Mouse (Mus musculus) ovary, postnatal 36 days (tissue): ENCODE measurements around the gene Col11a2.

Experiments
- DNase-seq: peaks from one replicate; pipeline ENCODE4 v3.0.0; 2022; ENCODE audit warnings: low spot score, mixed read lengths

Gene Col11a2

DNA sequence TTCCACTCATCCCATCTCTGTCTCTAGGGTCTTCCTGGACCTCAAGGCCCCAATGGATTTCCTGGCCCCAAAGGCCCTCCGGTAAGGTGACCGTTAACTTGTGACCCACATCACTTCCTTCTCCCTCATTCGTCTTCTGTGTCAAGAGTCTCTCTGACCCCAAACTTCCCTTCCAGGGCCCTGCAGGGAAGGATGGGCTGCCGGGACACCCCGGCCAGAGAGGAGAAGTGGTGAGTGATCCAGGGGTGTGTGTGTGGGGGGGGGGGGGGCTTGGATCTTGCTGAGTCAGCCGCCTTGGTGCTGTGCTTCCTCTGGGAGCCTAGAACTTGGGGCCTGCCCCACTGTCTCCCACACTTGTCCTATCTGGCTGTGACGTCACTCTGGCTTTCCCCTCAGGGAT is 18.0 kb downstream of the Col11a2 start:
- DNase-seq = no peak

DNA sequence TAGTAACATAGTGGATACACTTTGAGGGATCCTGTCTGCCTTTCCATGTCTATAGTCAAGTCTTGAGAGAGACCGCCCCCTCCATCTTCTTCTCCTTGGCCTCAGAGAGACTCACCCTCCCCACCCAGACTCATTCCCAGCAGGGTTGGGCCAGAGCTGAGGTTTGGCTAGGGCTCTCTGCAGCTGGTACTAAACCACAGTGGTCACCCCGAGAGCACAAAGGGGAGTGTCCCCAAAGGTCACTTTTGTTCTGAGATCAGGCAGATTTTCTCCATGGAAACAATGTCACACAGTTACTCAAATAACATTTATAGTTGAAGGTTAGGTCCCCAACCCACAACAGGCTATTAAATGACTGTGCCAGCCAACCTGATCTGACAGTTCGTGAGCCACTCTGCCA is 29.6 kb downstream of the Col11a2 start:
- no peak for DNase-seq

DNA sequence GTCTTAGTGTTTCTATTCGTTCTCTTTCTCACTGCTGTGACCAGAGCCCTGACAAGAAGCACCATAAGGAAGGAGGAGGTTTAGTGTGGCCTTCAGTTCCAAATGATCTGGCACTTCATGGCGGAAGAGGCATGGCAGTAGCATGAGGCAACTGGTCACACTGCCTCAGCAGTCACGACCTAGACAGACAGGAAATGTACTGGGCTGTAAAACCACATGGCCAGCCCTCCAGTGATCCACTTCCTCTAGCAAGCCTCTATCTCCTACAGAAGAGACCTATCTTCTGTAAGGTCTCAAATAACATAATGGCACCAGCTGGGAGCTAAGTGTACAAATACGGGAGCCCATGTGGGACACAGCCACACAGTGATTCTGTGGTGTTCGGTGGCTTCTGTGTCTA is 32.9 kb downstream of the Col11a2 start:
- no peak for DNase-seq

DNA sequence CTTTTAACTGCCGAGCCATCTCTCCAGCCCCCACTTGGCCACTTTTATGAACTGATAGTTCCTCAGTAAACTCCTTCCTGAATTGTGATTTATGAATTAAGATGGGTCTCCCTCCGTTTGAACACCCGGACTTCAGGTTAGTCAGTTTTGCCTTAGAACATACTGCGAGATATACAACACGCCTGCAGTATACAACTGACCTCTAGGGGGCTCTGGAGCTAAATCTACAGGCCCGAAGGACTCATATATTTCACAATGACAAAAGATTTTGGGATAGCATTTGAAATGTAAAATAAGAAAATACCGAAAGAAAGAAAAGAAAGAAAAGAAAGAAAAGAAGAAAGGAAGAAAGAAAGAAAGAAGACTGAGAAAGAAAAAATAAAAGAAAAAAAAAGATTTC is 36.0 kb downstream of the Col11a2 start:
- DNase-seq = peak; percentile 29

DNA sequence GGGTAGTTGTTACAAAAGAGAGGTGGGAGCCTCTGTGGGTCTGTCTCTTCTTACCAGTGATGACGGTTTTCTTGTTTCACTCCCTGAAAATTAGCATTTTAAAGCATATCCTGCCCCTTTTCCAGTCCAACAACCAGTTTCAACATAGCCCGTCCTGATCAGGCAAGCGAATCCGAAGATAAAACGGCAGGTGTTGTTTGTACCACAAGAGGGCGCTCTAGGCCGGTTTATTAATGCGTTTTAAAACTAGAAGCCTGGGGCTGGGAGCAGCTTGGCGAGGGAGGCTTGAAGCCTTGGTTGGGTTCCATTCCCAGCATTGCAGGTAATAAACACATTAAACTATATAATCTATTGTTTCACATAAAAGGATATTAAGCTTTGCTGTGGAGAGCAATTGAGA is 38.3 kb downstream of the Col11a2 start:
- DNase-seq = peak; percentile 47

DNA sequence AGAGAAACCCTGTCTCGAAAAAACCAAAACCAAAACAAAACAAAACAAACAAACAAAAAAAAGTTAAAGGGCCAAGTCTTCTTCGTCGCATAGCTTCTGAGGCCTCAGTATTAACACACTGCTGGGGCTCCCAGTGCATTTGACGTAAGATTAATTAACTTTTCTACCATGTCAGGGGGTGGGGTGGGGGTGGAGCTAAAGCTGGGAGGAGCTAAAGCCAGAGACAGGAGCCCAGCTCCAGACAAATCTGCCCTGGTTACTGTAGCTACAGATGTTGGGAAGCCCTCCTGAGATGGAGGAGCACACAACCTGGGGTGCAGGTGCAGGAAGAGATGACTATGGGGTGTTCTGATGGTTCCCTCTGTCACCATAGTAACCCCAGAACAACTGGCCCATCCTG is 38.9 kb downstream of the Col11a2 start:
- DNase-seq = no peak

DNA sequence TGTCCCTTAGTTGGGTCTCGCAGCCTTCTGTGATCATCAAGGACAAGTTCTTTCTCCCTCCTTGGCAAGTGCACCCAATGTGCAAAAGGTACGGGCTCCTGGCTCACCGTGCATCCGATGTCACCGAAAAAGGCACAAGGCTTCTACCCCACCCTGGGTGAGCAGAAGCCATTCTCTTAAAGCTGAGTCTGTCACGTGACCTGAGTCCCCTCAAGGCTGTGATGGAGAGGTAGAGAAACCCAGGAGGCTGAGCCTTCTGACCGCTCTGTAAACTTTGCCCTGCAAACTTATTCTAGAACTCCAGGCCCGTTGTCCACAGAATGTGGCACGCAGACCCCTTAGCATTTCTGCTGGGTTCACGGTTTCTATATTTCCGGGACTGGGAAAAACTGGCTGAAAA is 39.8 kb downstream of the Col11a2 start:
- no peak for DNase-seq

DNA sequence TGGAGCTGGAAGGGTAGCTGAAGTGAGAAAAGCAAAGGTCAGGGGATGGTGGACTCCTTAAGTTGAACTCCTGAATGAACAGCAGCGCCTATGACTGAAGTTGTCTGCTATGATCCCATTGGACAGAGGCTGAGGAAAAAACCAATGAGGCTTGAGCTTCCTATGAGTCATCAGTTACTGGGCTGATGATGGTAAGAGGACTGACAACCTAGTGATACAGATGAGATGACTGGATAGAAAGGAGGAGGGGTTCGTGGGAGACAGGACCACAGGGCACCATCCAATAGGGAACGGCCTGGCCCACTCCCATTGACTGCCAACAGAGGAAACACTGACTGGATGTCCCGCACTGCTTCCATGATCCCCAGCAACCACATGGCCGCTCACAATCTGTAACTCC is 40.4 kb downstream of the Col11a2 start:
- DNase-seq = no peak

DNA sequence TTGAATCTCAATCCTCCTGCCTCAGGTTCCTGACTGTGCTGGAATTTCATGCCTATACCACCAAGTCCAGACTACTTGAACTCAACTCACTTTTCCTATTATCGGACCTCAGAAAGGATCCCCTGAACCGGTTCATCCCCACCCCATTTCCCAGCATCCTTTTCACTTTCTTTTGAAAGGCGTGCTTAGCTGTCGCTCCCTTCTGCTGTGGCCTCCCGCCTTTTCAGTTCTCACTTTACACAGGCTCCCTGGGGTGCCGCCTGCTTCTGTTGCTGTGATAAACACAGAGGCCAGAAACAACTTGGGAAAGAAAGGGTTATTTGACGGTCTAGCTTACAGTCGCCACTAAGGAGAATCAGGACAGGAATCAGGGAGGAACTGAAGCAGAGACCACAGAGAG is 43.9 kb downstream of the Col11a2 start:
- DNase-seq = no peak

DNA sequence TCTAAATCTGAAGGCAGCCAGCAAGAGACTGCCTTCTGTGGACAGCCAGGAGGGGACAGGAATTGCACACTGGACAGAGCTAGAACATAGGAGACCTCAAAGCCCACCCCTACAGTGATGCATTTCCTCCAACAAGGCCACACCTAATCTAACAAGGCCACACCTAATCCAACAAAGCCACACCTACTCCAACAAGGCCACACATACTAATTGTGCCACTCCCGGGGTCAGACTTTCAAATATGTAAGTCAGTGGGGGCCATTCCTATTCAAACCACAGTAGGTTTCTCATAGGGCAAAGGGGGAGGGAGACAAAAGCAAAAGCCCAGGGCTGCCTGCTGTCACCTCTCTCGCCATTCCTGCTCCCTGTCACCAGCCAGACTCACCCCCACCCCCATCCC is 48.1 kb downstream of the Col11a2 start:
- no peak for DNase-seq

DNA sequence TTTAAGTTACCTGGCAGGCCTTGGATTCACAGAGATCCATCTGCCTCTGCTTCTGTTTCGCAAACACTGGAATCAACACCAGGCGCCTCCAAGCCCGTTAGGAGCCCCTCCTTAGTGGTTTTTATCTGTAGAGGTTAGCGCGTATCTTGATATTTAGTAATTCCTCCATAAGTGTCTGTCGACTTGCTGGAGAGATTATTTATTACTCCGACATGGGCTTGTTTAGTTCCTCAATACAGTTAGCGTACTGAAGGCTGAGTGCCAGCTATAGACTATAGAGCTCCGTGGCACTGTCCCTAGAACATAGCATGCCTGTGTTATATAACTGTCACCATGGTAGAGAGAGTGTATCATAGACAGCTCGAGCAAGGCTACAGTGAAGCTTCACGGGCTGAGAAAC is 48.9 kb downstream of the Col11a2 start:
- DNase-seq = no peak

DNA sequence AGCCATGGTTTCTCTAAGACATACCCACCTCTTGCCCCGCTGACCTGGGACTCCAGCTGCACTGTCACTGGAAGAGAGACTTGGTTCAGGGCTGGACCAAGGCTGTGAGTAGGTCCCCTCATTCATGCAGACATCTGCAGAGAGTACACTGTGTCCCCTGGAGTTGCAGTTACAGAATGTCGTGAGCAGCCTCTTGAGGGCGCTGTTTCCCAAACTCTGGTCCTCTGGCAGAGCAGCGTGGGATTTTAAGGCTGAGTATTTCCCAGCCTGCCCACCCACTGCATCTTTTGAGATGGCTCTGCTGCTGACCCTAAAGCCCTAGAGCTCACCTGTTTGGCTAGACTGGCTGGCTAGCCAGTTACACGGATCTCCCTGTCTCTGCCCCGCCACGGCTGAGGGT is 51.7 kb downstream of the Col11a2 start:
- DNase-seq = no peak

DNA sequence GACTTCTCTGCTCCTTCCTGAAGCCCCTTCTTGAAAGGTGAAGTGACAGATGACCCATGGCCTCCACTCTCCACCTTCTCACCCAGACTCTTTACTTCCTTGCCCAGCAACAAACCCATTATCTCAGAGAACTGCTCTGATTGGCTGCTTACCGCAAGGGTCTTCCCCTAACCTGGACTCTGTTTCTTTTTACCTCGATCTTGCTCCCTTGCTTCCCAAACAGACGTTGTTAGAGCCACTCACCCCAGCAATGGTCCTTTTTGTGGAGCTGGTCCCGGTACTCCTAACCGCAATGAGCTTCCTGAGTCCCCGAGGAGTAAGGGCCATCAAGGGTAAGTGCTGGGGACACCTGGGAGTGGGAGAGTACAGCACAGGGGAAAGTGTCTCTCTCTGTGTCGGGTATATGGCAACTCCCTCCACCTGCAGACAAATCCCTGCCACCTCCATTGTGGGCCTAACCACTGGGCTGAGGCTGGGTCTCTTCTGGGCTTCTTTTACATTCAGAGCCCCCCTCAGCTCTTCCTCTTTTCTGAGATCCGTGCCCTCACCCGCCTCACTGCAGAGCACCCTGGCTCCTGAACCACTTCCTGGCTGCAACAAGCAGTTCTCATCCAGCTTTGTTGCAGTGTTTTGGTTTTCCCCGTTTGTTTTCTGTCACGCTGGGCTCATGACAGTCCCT is 53.1 kb downstream of the Col11a2 start, which contains the start of gene H2-Oa:
Gene H2-Oa, plus strand, starts transcription at position 144 of the 679 bp plus-strand sequence.
- no peak for DNase-seq

DNA sequence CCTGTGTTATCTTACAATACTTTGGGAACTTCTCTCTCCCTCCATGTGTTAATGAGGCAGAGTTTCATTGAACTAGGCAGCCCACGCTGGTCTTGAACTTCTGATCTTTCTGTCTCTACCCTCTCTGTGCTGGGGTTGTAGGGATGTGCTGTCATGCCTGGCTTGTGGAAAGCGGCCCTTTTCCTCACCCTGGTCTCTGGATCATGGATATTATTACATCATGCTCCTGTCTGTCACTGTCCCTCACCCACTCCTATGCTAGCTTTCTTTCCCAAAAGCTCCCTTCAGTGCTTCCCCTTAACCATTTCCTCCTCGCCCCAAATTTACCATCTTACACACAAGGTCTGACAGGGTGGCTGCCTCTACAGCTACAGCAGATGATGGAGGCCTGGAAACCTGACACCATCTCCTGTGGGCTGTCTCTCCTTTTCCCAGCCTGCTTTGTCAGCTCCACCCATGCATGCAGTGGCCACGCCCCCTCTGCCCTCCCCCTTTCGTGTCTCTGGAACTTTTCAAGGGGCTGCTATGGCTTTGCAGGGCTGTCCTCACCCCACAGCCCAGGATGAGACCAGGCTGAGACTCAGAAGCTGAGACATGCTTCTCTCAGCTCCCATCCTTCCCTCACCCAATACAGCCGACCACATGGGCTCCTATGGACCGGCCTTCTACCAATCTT is 54.1 kb downstream of the Col11a2 start:
- no peak for DNase-seq

DNA sequence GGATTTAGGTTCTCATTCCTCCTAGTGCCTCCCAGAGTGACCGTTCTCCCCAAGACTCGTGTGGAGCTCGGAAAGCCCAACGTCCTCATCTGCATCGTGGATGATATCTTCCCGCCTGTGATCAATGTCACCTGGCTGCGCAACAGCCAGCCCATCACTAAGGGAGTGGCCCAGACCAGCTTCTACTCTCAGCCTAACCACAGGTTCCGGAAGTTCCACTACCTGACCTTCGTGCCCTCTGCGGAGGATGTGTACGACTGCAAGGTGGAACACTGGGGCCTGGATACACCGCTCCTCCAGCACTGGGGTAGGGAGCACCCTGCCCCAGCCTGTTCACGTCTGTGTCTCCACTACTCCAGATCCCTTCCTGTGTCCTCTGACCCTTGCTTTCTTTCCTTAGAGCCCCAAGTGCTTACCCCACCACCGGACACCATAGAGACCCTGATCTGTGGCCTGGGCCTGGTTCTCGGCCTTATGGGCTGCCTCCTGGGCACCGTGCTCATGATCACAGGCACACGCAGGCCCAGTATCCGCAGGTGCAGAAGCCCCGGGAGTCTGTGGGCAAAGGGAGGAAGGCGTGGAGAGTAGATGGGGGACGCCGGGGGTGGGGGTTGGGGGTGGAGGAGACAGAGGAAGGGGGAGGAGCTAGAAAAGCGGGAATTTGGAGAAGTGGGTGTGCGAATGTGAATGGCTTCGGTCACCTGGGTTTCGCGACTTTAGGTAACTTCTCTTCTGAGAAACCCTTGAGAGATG is 55.2 kb downstream of the Col11a2 start:
- DNase-seq = no peak

DNA sequence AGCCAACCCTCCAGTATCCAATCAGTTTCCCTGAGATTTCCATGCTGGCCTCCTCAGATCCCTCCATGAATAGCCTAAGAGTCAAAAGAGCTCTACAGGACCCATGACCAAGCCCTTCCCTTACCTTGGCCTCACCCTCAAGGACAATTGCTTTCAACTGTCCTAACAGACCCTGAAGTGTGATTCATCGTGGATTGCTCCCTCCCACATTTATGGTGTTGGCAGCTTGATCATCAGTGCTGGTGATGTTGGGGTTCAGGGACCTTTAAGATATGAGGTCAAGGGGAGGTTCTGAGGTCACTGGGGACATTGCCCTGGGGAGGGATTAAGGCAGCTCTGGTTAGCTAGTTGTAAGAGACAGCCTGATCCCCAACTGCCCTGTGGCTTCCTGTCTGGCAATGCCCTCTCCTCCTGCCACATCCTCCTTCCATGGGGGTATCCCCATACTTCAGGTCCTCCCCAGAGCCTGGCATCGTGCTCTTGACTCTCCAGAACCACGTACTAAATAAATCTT is 57.3 kb downstream of the Col11a2 start:
- no peak for DNase-seq

DNA sequence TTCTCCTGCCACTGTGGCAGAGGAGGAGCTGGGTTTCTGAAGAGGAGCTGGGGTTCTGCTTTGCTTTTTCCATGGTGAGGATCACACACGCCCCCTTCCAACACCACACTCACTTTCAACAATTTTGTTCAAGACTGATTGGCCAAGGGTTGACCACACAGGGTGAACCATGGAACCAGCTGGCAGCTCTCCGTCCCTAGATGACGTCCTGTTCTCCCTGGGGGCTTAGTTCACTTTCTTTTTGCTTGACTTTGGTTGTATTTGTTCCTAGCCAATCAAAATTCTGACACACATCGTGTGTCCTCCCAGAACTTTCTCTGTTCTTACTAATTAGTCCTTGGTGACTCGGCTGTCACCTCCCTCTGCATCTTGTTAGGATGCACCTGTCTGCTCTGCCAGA is 58.0 kb downstream of the Col11a2 start:
- DNase-seq = no peak

DNA sequence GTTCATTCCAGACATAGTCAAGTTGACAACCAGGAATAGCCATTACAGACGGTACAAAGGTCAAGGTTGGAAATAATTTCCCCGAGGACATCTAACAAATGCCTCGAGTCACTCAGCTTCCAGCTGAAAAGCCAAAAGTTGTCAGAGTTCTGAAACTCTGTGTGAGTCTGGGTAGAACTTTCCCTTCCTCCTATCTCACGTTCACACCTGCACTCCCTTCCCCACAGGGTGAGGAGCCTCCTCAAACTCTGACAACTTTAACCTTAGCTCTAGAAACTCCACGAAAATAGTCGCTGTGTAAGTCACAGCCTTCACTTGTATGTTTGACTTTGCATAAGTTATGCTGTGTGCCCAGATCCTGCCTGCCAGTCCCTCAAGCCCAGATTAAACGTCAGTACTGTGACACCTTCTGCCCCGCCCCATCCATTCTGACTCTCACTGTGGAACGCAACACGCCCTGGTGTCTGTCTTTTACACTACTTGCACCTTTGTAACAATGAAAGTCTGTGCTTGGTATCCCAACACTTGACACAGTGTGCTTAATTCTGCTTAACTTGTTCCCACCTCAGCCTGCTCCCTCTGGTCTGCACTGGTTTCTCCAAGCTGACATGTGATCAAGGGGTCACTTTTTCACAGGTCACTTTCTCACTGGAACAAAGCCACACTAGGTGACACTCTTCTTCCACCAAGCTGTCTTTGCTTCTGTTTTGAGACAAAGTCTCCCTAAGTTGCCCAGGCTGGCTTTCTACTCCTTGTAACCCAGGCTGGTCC is 59.7 kb downstream of the Col11a2 start:
- no peak for DNase-seq

DNA sequence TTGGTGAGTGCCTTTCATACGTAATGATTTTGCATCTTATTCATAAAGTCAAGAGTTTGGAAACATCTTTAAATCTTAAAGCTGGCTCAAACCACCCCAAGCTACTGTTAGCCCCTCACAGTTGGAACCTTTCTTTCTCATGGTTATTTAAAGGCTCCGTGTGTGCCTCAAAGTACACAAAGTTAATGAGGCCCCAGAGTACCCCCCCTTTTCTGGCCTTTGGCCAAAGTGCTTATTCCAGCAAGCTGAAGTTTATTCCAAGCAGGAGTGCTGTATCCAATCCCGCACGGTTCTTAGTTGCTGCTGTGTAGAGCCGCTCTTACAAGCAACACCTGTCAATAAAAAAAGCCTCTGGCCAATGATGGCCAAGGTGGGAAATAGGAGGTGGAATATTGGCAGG is 60.3 kb downstream of the Col11a2 start:
- no peak for DNase-seq

DNA sequence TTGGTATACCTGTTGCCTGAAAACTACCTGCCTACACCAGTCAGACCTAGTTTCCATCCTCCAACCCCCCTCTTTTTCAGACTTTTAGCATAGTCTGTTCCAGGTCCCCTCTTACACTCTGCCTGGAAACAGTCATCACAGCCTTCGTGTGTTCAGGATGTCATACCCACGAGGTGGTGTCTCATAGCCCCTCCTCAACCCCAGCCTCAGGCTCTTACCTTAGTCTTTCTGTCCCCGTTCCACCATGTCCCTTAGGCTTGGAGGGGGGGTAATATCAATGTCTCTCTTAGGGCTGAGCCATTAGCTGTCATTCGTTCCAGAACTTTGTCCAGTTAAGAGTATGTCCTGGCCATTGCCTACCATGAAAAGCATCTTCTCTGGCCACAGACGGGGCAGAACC is 61.9 kb downstream of the Col11a2 start:
- DNase-seq = no peak

DNA sequence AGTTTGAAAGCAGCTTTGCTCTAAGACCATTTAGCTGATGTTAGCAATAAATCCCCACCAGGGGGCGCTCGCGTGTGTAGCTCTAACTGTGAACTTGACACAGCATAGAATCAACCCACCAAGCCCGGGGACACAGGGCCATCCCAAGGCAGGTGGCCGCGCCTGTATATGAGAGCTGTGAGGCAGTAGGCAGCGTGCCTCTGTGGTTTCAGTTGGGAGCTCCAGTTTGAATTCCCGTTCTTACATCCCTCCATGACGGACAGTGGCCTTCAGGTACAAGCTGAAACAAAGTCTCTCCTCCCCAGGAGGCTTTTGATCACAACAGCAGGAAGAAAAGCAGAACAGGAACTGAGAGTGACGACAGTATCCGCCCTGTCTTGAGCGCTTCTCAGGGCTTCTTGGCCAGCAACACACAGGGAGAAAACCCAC is 62.4 kb downstream of the Col11a2 start:
- DNase-seq = peak; percentile 86

DNA sequence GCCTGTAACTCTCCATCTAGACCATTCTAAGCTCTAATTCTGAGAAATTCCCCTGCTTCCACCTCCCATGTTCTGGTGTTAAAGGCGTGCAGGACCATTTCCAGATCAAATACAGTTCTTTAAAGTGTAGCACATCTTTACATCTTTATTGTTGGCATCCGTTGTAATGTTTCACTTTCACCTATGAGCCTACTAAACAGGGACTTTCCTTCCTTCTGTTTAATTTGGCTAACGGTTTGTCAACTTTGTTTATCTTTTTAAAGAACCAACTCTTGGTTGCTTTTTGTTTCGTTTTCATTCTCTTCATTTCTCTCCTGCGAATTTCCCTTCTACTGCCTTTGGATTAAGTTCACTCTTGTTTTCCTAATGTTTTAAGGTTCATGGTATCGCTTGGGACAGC is 63.6 kb downstream of the Col11a2 start:
- no peak for DNase-seq
